Mouse (Mus musculus): ENCODE measurements around the gene Adad2. TPM values are rescaled to one million over a fixed set of nuclear protein-coding genes. Genes with fewer than 3 reads are reported as not detected.
A peak's percentile ranks its signal among the peaks of the same experiment; 100 is the strongest.

Gene Adad2
- not detected for total RNA-seq (2021)
- long read RNA-seq, experiment 1: 0 reads
- long read RNA-seq, experiment 2: 0 reads

DNA sequence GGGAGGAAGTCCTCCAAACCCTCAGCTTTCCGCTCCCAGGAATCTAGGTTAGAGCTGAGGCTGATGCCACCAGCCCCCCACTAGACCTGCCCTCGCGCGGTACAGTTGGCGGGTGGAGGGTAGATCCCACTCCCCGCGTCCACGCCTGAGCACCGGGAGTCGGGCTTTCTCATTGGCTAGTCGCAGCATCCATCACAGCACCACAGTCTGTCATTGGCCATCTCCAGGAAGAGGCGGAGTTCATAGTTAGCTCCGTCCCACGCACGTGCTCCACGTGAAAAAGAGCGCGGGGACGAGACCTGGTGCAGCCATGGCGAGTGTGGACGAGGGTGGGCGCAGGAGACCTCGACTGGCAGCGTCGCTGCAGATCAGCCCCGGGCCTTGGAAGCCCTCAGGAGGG lies at the start of gene Adad2:
Adad2 (plus strand) TSS at position 277 of the 400 bp plus-strand sequence.
- DNase-seq: no peak

DNA sequence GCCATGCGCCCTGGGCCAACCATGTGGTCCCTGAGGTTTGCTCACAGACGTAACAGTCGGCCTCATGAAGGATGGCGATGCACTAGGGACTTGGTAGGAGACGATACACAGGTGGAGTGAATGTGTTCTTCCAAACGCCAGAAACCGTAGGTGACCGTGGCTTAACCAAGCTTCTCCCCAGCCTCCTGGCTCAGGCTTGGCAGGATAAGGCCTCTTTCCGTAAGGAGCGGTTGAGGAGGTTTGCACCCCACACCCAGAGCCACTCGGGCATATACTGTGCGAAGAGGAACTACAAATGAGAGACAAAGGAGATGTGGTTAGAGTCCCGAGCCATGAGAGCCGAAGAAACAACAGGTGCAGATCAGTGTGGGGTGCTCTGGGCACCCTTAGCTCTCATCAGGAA lies 48.7 kb upstream of the Adad2 start:
- DNase-seq: no peak

DNA sequence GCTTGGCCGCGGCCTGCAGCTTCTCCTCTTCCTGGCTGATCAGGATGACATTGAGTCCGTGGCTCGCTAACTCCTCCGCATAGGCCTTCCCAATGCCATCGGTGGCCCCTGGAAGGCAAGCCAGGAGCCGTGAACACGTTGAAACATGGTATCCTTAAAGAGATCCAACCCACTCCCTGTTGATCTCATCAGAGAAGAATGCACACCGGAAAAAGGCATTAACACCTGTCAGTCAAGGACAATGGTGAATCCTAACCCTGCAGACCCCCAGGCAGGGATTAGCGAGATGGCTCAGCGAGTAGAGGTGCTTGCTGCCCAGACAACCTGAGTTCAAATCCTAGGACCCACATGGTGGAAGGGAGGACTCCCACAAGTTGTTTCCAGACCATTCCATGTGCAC lies 46.2 kb upstream of the Adad2 start:
- DNase-seq: no peak

DNA sequence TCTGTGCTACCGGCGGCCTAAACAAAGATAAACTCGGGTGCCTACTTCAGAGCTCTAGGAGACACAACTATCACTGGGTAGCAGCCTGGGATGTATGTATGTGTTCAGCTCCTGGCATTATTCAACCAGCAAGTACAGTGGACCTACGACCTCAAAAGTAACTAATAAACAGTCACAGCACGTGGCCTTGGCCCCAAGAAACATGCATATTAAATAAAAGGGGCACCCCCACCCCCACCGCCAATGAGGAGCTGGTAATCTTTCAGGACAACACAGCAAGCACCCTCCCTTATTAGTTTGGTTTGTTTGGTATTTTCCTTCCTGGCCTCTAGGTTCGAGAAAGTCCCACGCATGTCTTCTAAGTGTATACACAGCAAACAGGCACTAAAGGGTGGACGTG lies 44.3 kb upstream of the Adad2 start:
- DNase-seq: no peak

DNA sequence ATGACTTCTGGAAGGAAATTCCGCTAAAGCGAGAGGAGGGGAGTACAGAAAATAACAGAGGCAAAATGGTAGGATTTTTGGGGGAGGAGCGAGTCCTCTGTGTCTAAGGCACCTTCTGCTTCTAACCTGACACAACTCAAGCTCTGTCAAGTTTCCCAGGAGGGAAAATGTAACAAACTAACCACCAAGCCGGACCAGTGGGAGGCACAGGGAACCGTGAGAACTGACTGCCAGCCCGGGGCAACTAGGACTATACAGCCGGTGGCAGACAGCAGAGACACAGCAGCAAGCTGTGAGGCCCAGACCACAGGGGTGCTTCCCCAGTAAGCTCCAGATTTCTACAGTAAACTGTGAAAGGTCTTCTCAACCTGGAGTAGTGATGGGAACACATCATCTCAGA lies 43.6 kb upstream of the Adad2 start:
- no peak for DNase-seq

DNA sequence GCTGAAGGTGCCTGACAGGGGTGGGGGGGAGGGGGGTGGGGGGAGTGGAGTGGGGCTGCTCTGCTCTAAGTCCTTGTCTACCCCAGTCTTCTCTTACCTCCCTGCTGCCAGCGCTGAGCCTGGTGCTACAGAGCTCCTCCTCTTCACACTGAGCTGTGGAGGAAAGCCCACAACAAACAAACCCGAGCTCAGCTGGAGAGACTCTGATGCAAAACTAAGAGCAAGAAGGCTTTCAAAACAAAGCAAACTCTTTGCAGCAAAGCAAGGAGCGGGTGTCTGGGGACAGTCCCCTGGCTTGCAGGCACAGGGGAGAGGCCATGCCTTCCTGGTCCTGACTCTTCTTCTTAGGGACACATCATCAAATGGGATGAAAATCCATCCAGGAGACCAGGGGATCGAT lies 42.7 kb upstream of the Adad2 start:
- no peak for DNase-seq

DNA sequence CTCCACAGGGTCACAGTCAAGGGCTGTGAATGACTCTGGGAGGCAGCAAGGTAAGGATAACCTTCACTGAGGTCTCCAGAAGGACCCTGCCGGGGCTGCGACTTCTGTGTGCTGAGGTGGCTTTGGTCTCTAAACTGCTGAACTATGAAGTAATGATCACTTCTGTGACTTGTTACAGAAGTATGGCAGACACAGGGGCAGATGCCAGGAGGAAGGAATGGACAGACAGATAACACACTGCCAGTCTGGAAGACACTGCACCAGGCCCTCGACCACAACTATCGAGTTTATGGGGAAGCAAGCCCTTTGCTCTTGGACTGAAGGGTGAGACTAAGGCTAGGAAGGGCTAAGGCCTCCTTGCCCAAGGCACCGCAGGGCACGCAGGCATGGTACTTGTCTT lies 41.4 kb upstream of the Adad2 start:
- no peak for DNase-seq

DNA sequence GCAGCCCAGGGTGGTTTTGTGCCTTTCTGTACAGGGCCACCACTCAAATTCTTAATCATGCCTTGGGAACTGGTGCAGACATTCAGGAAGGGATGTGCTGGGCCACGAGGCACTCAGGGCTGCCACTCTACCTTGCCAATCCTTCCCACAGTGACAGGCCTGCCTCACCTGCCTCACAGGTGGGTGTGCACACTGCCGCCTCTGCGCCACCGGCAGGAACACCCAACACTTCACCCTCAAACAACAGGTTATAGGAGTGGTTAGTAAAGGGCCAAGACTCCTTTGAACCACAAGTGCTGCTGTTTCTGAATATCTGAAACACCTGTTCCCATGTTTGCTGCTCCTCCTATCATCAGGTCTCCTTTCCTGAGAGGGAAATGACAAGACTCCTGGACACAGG lies 40.1 kb upstream of the Adad2 start:
- DNase-seq: no peak

DNA sequence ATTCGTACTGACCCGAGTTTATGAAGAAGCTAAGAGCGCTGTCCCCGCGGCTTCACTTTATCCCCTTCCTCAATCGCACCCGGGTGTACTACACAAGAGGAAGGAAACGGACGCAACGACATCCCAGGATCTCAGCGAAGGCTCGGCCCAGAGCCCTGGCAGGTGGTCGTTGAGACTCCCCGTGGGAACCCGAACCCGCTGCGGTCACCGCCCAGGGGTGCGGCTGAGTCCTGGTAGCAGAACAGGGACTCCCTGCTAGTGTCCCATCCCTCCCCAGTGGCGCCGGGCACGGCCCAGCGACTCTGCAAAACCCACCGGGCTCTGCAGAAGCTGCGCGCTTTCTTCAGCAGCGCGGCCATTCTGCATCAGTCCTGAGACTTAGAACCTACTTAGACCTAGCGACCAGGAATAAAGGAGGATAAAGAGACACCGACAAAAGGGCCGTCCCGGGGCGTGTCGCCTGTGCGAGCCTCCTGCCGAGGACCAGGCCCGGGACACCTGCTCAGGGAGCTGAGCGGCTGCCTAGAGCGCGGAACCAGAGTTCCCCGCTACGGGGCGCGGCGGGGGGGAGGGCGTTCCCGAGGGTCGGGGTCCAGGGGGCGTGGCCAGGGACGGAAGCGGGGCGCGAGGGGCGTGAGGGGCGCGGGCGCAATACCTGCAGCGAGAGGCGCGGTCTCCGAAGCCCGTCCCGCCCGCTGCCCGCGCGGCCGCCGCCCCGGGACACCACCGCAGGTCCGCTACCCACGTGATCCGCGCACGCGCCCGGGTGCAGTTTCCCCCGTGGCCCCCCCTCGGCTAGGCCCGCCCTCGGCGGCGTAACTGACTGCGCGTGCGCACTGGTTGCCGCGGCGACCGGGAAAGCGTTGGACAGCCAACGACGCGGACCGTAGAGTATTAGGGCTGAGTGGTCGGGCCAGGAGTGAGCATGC lies 37.8 kb upstream of the Adad2 start, which contains the start of the genes Hsdl1 and Dnaaf1:
Hsdl1 (minus strand) TSS at position 747 of the 929 bp plus-strand sequence.
Dnaaf1 (plus strand) TSS at position 799 of the 929 bp plus-strand sequence.
- peak; percentile 97 to 99 for DNase-seq

DNA sequence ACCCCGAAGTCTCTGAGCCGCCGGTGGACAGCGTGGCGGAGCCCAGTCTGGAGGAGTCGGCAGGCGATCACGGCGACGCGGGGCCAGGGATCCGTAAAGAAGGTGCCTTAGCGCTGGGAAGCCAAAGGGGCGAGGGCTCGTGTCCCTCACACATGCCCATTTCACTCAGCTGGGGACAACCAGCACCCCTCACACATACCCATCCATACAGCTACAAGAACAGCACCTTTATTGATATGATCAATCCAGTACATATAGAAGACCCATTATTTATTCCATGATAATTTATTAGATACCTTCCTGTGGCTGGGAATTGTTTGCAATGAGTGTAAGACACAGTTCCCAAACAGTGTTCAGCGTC lies 37.2 kb upstream of the Adad2 start:
- no peak for DNase-seq

DNA sequence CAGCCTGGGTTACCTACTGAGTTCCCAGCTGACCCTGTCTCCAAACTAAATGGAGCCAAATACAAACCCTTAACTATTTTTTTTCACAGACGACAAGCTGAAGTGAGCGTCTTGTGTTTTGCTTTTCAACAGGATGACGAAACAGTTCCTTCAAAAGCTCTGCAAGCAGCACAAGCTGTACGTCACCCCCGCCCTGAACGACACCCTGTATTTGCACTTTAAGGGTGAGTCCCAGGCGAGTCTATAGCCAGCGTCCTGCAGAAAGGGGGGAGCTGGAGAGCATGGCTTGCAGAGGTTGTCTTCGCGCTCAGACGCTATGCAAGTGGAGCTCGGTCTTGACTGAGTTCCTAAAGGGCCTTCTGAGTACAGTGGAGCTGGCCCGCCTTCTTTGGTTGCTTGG lies 33.5 kb upstream of the Adad2 start:
- no peak for DNase-seq

DNA sequence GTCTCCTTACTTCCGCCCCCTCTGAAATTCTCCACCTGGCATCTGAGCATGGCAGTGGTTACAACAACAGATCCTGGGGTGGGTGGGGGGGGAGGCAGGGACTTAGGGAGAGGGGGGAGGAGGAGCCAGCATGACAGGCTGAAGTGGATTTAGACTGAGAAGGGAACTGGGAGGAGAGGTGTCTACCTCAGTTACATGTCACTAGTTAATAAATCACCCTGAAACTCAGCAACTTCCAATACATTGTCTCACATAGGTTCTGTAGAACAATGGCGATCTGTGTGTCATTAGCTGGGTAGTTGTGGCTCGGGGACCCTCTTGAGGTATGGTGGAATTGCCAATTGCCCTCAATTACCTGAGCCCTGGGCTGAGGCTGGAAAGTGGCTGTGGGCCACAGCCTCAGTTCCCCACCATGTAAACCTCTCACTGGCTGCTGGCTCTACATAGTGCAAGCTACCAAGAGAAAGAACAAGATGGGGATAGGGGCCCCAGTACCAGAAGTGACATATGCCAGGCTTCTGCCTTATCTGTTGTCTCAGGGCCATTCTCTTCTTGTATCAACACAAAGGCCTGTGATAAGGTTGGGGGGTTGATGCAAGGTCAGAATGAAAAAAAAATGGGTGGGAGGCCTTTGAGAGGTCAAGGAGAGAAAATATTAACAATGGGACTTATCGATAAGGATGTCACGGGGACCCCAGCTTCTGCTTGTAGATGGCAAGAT lies 31.9 kb upstream of the Adad2 start:
- DNase-seq: no peak

DNA sequence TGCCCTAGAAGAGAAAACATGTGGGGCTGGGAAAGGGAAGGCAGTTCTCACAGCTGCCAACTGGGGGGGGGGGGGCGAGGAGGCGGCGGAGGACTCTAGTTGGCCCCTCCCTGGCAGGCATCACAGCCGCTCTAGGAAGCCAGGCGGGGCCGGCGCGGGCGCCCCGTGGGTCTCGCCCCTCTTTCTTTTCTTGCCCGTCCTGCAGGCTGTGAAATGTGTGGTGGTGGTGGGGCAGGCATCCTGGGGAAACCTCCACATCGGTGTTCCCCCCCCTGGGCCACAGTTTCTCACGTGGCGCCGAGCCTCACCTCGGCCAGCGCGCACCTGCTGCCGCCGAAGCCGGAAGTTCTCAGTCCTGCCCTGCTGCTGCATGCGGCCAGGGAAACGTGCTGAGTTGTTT lies 26.6 kb upstream of the Adad2 start:
- DNase-seq: no peak

DNA sequence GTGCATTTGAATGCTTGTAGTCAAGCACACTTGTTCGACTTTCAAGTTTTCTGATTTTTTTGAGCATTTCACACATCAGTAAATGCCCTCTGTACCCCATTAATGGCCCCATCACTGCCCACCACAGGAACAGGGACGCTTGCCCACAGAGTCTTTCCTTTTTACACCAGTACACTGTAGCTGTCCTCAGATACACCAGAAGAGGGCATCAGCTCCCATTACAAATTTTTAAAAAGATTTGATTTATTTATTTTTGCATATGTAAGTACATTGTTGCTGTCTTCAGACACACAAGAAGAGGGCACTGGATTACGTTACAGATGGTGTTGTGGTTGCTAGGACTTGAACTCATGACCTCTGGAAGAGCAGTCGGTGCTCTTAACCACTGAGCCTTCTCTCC lies 24.2 kb upstream of the Adad2 start:
- no peak for DNase-seq

DNA sequence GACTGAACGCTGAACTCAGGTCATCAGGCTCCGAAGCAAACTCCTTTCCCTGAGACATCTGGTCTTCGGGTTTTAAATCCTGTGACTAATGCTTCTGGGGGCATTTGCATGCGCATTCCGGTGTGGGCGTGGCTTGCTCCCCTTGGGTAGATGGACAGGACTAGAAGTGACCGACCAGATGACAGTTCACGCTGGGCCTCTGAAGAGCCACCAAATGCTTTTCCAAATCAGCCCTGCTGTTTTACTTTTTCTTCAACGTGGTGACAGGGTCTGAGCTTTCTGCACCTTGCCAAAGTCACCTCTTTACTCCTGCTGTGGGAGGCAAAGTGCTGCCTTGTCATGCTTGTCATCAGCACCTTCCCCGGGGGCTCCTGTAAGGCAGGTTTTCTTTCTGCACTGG lies 23.7 kb upstream of the Adad2 start:
- DNase-seq: no peak

DNA sequence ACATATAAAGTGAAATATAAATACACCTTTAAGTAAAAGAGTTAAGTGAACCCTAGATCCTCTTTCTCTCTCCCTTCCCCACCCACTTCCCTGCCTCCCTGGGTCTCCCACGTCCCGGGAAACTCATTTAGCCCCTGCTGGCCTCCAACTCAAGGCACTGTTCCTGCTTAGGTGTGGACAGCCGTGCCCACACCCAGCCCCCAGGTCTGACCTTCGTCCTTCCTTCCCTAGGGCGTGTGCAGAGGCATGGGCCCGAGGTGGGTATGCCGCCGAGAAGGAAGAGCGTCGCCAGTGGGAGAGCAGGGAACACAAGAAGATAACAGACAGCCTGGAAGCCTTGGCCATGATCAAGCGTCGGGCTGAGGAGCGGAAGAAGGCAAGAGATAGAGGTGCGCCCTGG lies 22.2 kb upstream of the Adad2 start:
- DNase-seq: no peak

DNA sequence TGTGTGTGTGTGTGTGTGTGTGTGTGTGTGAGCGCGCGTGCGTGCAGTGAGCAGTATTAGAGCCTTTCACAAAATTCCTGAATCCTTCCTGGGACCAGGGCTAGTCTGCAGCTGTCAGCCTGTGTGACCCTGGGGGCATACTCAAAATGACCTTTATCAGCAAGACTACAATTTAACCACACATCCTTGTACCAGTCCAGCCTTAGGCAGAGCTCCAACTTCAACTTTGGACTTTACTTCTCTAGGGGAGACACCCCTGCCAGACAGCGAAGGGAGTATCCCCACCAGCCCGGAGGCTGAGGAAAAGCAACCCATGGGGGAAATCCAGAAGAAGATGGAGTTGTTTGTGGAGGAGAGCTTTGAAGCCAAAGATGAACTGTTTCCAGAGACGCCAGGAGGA lies 21.1 kb upstream of the Adad2 start:
- no peak for DNase-seq

DNA sequence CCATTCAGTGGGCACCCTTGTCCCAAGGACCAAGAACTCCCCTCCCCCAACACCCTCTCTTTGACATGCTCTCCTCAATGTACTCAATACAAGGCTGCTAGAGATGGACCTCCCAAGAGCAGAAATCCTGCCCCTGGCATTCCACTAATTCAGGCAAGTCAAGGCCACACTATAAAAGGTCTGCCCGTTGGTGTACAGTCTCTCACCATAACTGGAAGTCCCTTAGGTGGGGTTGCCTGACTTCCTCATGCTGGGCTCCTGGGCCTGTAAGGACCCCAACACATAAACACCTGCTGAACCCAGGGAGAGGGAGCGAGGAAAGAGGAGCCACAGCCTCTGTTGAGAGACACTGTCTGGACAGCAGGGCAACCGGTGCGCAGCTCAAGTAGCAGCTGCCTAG lies 8.8 kb upstream of the Adad2 start:
- DNase-seq: no peak

DNA sequence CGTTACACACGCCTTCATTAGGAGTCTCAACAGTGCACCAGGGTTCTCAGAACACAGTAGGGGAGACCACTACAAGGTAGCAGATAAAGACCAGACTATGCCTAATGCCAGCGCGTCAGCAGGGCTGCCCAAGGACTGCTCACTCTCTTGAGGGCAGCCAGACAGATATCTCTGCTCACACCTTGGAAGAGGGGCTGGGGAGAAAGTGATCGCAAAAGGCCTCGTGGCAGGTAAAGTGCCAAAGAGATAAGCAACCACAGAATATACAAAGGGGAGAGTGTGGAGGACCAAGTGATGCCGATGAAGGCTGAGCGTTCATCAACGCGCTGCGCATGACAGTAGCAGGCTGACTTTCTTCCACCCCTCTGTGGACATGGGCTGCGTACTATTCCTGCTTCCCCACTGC lies 8.1 kb upstream of the Adad2 start:
- DNase-seq: no peak

DNA sequence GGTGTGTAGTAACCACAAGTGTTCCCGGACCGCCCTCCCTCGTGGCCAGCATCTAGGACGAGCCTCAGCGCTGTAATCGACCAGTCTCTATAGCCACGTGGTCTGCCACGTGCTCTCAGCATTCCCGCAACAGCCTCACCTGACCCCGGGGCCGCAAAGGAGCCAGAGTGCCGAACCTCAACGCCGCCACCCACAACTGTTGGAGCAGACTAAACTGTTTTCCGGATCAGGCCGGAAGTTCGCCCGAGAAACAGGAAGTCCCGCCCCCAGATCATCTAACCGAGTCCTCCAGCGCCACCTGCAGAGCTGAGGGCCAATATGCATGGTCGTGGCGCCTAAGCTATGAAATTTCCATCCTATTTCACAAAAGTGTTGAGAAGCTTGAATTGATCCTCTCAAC lies 7.6 kb upstream of the Adad2 start, which contains the start of gene Taf1c:
Taf1c (minus strand) TSS at position 227 of the 400 bp plus-strand sequence.
- peak; percentile 93 to 99 for DNase-seq

DNA sequence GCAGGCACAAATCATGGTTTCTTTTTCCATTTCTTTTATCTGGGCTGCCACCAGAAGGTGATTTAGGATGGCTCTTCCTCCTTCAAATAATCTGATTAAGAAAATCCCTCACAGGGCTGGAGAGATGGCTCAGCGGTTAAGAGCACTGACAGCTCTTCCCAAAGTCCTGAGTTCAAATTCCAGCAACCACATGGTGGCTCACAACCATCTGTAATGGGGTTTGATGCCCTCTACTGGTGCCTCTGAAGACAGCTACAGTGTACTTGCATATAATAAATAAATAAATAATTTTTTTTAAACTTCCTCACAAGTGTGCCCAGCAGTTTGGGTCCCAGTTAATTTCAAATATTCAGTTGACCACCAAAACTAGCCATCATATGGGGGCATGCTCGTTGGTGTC lies 6.3 kb upstream of the Adad2 start:
- DNase-seq: no peak

DNA sequence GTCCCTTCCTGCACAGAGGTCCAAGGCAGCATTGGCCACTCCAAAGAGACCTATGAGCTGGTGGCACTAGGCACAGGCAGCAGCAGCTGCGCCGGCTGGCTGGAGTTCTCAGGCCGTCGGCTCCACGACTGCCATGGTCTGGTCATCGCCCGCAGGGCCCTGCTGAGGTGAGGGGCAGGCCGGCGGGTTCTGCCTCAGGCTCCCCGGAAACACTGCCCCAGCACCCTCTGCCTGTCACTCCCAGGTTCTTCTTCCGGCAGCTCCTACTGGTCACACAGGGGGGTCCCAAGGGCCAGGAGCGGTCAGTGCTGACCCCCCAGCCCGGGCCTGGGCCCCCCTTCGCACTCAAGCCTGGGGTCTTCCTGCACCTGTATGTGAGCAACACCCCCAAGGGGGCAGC lies 2.5 kb downstream of the Adad2 start:
- DNase-seq: no peak

DNA sequence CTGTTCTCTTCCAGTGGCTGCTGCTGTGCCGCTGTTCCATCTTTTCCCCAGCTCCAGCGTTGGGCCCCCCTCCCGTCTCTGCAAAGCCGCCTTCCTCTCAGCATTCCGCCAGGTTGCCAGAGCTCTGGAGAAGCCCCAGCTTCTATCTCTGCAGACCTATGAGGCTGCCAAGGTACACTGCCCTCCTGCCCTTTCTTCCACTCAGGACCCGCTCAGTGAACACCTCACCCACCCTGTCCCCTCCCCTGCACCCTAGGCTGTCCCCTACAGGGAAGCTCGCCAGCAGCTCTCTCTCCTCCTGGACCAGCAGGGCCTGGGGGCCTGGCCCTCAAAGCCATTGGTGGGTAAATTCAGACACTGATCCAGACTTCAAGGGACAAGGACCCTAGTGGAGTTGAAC lies 3.8 kb downstream of the Adad2 start:
- no peak for DNase-seq

Measured in heart, adult 18-20 months (tissue).